Mouse (Mus musculus): Measurements from ENCODE around the gene Smim27. TPM values are rescaled to one million over a fixed set of nuclear protein-coding genes. Genes with fewer than 3 reads are reported as not detected.

The Smim27 gene
- polyA plus RNA-seq, 1 experiment from 2014 or later, result 16.7 TPM

- H3K9ac ChIP-seq (replicated peaks; ENCODE audit: low read depth, low read length), result no peak overlapping the region
- 85% methylated on average over 6 of the region's 6 CpGs for WGBS
- H3K27ac ChIP-seq (ENCODE audit: low read length), result no peak overlapping the region
- H3K9me3 ChIP-seq (ENCODE audit: control insufficient read depth, low read length), result no peaks in the 10 kb centered on the region
- H3K4me1 ChIP-seq (replicated peaks; ENCODE audit: control insufficient read depth, insufficient read depth, low read length), result no peaks in the 10 kb centered on the region
- no peaks in the 10 kb centered on the region for H3K36me3 ChIP-seq (ENCODE audit: control insufficient read depth, insufficient read depth)
- H3K27me3 ChIP-seq (replicated peaks; ENCODE audit: control insufficient read depth, insufficient read depth, low read length), result no peaks in the 10 kb centered on the region
- no peak for ATAC-seq
- no peak overlapping the region for H3K4me3 ChIP-seq (replicated peaks; ENCODE audit: low read length)
- H3K4me2 ChIP-seq (ENCODE audit: low read length), result no peak overlapping the region
Measured at GRCm38 (mm10) chr4:40313026-40313425, 43.6 kb downstream of the Smim27 start.

- no peaks in the 10 kb centered on the region for H3K4me1 ChIP-seq (replicated peaks; ENCODE audit: control insufficient read depth, insufficient read depth, low read length)
- H3K4me3 ChIP-seq (replicated peaks; ENCODE audit: low read length), result no peak overlapping the region
- ATAC-seq, result 0 out of 2 replicates have a peak, but pooled peaks have one; percentile 43
- H3K9me3 ChIP-seq (ENCODE audit: control insufficient read depth, low read length), result no peaks in the 10 kb centered on the region
- no peak overlapping the region for H3K27ac ChIP-seq (ENCODE audit: low read length)
- WGBS, result 70% methylated on average over 3 of the region's 3 CpGs
- H3K9ac ChIP-seq (replicated peaks; ENCODE audit: low read depth, low read length), result no peak overlapping the region
- no peaks in the 10 kb centered on the region for H3K36me3 ChIP-seq (ENCODE audit: control insufficient read depth, insufficient read depth)
- H3K27me3 ChIP-seq (replicated peaks; ENCODE audit: control insufficient read depth, insufficient read depth, low read length), result no peaks in the 10 kb centered on the region
- no peak overlapping the region for H3K4me2 ChIP-seq (ENCODE audit: low read length)
Measured at GRCm38 (mm10) chr4:40317404-40317803, 48.0 kb downstream of the Smim27 start.

Other genes with a start within 250 kb of the Smim27 start
- gene Aco1, start 126.5 kb upstream of the Smim27 start, polyA plus RNA-seq (2015; fragmentation: Nextera tagmentation; extraction: Ambion mirVana), result 54.3 and 58.3 TPM in 2 replicates
- gene Ddx58, start 29.8 kb upstream of the Smim27 start, polyA plus RNA-seq (2015; fragmentation: Nextera tagmentation; extraction: Ambion mirVana), result 2.5 and 4.5 TPM in 2 replicates
- 38.1 and 43.6 TPM in 2 replicates for gene Topors, start 271 bp downstream of the Smim27 start, polyA plus RNA-seq (2015; fragmentation: Nextera tagmentation; extraction: Ambion mirVana)
- 270 and 276 TPM in 2 replicates for gene Ndufb6, start 9.8 kb downstream of the Smim27 start, polyA plus RNA-seq (2015; fragmentation: Nextera tagmentation; extraction: Ambion mirVana)
- 0.40 and 0.73 TPM in 2 replicates for gene Tmem215, start 202.6 kb downstream of the Smim27 start, polyA plus RNA-seq (2015; fragmentation: Nextera tagmentation; extraction: Ambion mirVana)

Measured in forebrain, embryonic 16.5 days (tissue).